Mouse (Mus musculus) heart, embryonic 10.5 days (tissue): ENCODE data around the gene Zcchc24. TPM values are rescaled to one million over a fixed set of nuclear protein-coding genes. Genes with fewer than 3 reads are reported as not detected.

Source experiments
- DNase-seq: peaks from one replicate; pipeline ENCODE4 v3.0.0-alpha.2; 2017; ENCODE audit warnings: low spot score
- H3K27ac ChIP-seq: fragments of 300-500 bp; sonication (generic); 2 replicates; pipeline ENCODE4 v1.5.1; 2016; ENCODE audit warnings: mild to moderate bottlenecking
- H3K27me3 ChIP-seq: fragments of 300-500 bp; sonication (generic); 2 replicates; pipeline ENCODE4 v1.6.1; 2016; ENCODE audit warnings: mild to moderate bottlenecking; ENCODE audit not compliant: poor library complexity, insufficient read depth, severe bottlenecking
- H3K36me3 ChIP-seq: fragments of 300-500 bp; sonication (generic); 2 replicates; pipeline ENCODE4 v1.6.1; 2016; ENCODE audit warnings: mild to moderate bottlenecking, moderate library complexity
- H3K4me1 ChIP-seq: fragments of 300-500 bp; sonication (generic); 2 replicates; pipeline ENCODE4 v1.6.1; 2016; ENCODE audit warnings: mild to moderate bottlenecking
- H3K4me3 ChIP-seq: fragments of 300-500 bp; sonication (generic); 2 replicates; pipeline ENCODE4 v1.5.1; 2016; ENCODE audit warnings: mild to moderate bottlenecking, moderate library complexity
- H3K9me3 ChIP-seq: fragments of 300-500 bp; sonication (generic); 2 replicates; pipeline ENCODE4 v1.6.1; 2016; ENCODE audit warnings: mild to moderate bottlenecking, moderate library complexity
- WGBS: fragments of 180-500 bp; shearing (Covaris S2); methylation state at CpG from one replicate; pipeline ENCODE4 v1.1.7; 2016; 5-methylcytosine and 5-hydroxymethylcytosine counted together
- polyA plus RNA-seq: library from polyadenylated mRNA; unstranded; fragments of >200 nt; fragmentation: Nextera tagmentation; extraction: Ambion mirVana; gene quantifications from 2 replicates; pipeline ENCODE4 v1.2.1, GENCODE M21; 2016

Zcchc24 gene
- polyA plus RNA-seq, 1 experiment from 2014 or later, result 15.2 TPM

- Histone ChIP-seq H3K27me3 (no peaks in the 10 kb centered on the region), H3K4me1 (peaks cover 39% of the 10 kb centered on the region), H3K36me3 (peaks cover 59% of the 10 kb centered on the region), H3K4me3 (no peak overlapping the region), H3K27ac (no peak overlapping the region), H3K9me3 (no peaks in the 10 kb centered on the region)
- no peak for DNase-seq
- WGBS, result 74% methylated on average over 19 of the region's 19 CpGs
Observed at GRCm38 (mm10) chr14:25665314-25665970, 103.4 kb downstream of the Zcchc24 start.

- no peak for DNase-seq
- WGBS, result 70% methylated on average over 7 of the region's 7 CpGs
- peaks cover 70% of the 10 kb centered on the region for H3K36me3 ChIP-seq
- peak overlapping the region; percentile 33; the same call in 1 of the 2 replicates for H3K27ac ChIP-seq
- no peaks in the 10 kb centered on the region for H3K27me3 ChIP-seq
- H3K9me3 ChIP-seq, result no peaks in the 10 kb centered on the region
- no peak overlapping the region for H3K4me3 ChIP-seq
- peaks cover 41% of the 10 kb centered on the region for H3K4me1 ChIP-seq
Observed at GRCm38 (mm10) chr14:25664310-25664695, 104.5 kb downstream of the Zcchc24 start.

GRCm38 (mm10) chr14:25663649-25664309 is 105.1 kb downstream of the Zcchc24 start:
- 82% methylated on average over 7 of the region's 7 CpGs for WGBS
- DNase-seq, result no peak
- no peak overlapping the region for H3K4me3 ChIP-seq
- no peaks in the 10 kb centered on the region for H3K9me3 ChIP-seq
- H3K36me3 ChIP-seq, result peaks cover 74% of the 10 kb centered on the region
- peaks cover 38% of the 10 kb centered on the region for H3K4me1 ChIP-seq
- H3K27me3 ChIP-seq, result no peaks in the 10 kb centered on the region
- H3K27ac ChIP-seq, result peak overlapping the region; percentile 52

Other genes with a start within 250 kb of the Zcchc24 start
- 65.7 and 104 TPM in 2 replicates for gene Ppif, start 74.9 kb downstream of the Zcchc24 start, polyA plus RNA-seq
- 10.9 and 17.7 TPM in 2 replicates for gene Anxa11, start 73.1 kb upstream of the Zcchc24 start, polyA plus RNA-seq
- gene Plac9a, start 134.1 kb upstream of the Zcchc24 start, polyA plus RNA-seq, result 0.21 TPM in 1 of 2 replicates, not detected in the other
- gene Tmem254a, start 158.6 kb upstream of the Zcchc24 start, polyA plus RNA-seq, result 1.6 and 2.2 TPM in 2 replicates
- not detected in 2 replicates for gene Cphx1, start 169.3 kb upstream of the Zcchc24 start, polyA plus RNA-seq
- 1.2 and 1.4 TPM in 2 replicates for gene Duxbl1, start 209.5 kb upstream of the Zcchc24 start, polyA plus RNA-seq